Mouse (Mus musculus) testis, adult 2 months (tissue): ENCODE measurements around the gene Pam.

Experiments
- CTCF ChIP-seq: fragments of 200-500 bp; IDR thresholded peaks from 2 replicates; pipeline ENCODE4 v1.5.1; 2012; ENCODE audit warnings: low read depth, mild to moderate bottlenecking, inconsistent platforms, low read length, moderate library complexity; ENCODE audit not compliant: control insufficient read depth, insufficient read depth, insufficient replicate concordance
- POLR2A ChIP-seq: fragments of 200-500 bp; IDR thresholded peaks from 2 replicates; pipeline ENCODE4 v1.6.1; 2012; ENCODE audit warnings: low read depth, mild to moderate bottlenecking, inconsistent platforms, low read length, moderate library complexity; ENCODE audit not compliant: control insufficient read depth

GRCm38 (mm10) chr1:97999465-97999864 is 96.0 kb downstream of the Pam start:
- no peak for TF ChIP-seq CTCF
- TF ChIP-seq POLR2A = no peak
